Mouse (Mus musculus): ENCODE data around the gene Bicc1.

- TF ChIP-seq POLR2A (IDR thresholded peaks at IDR 0.05; ENCODE audit: control insufficient read depth in 1 of 2, insufficient read depth in 1 of 2, low read depth in 1 of 2, low read length in 2 of 2, poor library complexity in 1 of 2) = no peak
- TF ChIP-seq TCF12 (IDR thresholded peaks at IDR 0.05; ENCODE audit: low read depth, low read length) = no peak
- TF ChIP-seq ZC3H11A (IDR thresholded peaks at IDR 0.05; ENCODE audit: low read depth, low read length) = no peak
- TF ChIP-seq MYB (IDR thresholded peaks at IDR 0.05; ENCODE audit: low read depth, low read length) = no peak
- TF ChIP-seq CTCF (IDR thresholded peaks at IDR 0.05 in 2 of 3, conservative IDR thresholded peaks at IDR 0.05 in 1 of 3; ENCODE audit: control insufficient read depth in 1 of 3, insufficient read depth in 1 of 3, low read depth in 2 of 3, low read length in 3 of 3, poor library complexity in 1 of 3, severe bottlenecking in 1 of 3) = no peak
- no peak for TF ChIP-seq EP300 (IDR thresholded peaks at IDR 0.05; ENCODE audit: low read depth in 1 of 2, low read length in 2 of 2)
- no peak for TF ChIP-seq KAT2A (conservative IDR thresholded peaks at IDR 0.05; ENCODE audit: low read depth, low read length)
- no peak for TF ChIP-seq MAFK (IDR thresholded peaks at IDR 0.05; ENCODE audit: borderline replicate concordance, low read depth, low read length)
- no peak for TF ChIP-seq ZMIZ1 (IDR thresholded peaks at IDR 0.05; ENCODE audit: low read depth, low read length)
- TF ChIP-seq ZKSCAN1 (IDR thresholded peaks at IDR 0.05; ENCODE audit: low read depth, low read length) = no peak
- TF ChIP-seq TAL1 (IDR thresholded peaks at IDR 0.05; ENCODE audit: low read length) = no peak
- TF ChIP-seq MAZ (IDR thresholded peaks at IDR 0.05; ENCODE audit: low read depth, low read length) = no peak
- TF ChIP-seq ETS1 (IDR thresholded peaks at IDR 0.05; ENCODE audit: low read depth, low read length) = no peak
Observed at GRCm38 (mm10) chr10:70976633-70977032, 182.9 kb downstream of the Bicc1 start.

Measured in MEL (cell line).